Comparison of ENCODE assay signal across 8 mouse cellular contexts in the genomic region with DNA sequence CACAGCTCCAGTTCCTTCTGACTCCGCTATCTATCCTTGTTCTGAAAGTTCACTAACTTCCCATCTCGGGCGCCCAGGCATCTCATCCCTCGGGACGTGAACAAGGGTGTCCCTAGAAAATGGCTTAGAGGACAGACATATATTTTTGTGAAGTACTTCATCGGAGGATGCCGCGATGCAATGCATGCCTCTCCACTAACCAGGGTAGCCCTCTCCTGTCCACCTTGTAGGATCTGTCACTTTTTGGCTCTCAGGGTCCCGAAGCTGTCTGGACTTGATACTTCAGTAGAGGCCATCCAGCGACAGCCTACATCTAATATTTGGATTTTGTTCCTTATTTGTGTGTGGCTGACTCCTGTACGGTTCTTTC. TPM values are rescaled to one million over a fixed set of nuclear protein-coding genes. Genes with fewer than 3 reads are reported as not detected.
DNase-seq lines count a peak whose midpoint lies in the region; ATAC-seq and TF ChIP-seq lines count a peak whose summit lies in the region.

No protein-coding gene starts in this region.

- DNase-seq in gastrocnemius, adult 2 months, result no peak
- DNase-seq in gastrocnemius, adult 8-10 months (ENCODE audit: low spot score in 2 of 2), result no peak
- DNase-seq in neural tube, embryonic 11.5 days (ENCODE audit: low spot score), result no peak
- DNase-seq in neural tube, embryonic 10.5 days (ENCODE audit: extremely low spot score, low spot score), result no peak
- DNase-seq in liver, embryonic 14.5 days (ENCODE audit: low read depth in 3 of 3, low spot score in 3 of 3), result no peak
- DNase-seq in ovary, postnatal 14 days (ENCODE audit: low spot score), result no peak
- no peak for DNase-seq in T-cell, adult 2 months (ENCODE audit: low spot score)
- no peak for DNase-seq in right cerebral cortex, postnatal 25 days

- H3K9ac ChIP-seq in neural tube, embryonic 11.5 days (ENCODE audit: low read length), result peak overlapping the region; percentile 75
- H3K9ac ChIP-seq in liver, embryonic 14.5 days (replicated peaks), result no peak overlapping the region

- intact Hi-C loops in gastrocnemius, adult 2 months (cut with DNase I), result no loop called here

- no peak for TF ChIP-seq EP300 in liver, embryonic 14.5 days (IDR thresholded peaks at IDR 0.05; ENCODE audit: low read depth)

- TF ChIP-seq CTCF in gastrocnemius, adult 2 months (IDR thresholded peaks at IDR 0.05), result no peak
- TF ChIP-seq CTCF in liver, embryonic 14.5 days (IDR thresholded peaks at IDR 0.05; ENCODE audit: low read depth), result no peak

- H3K27me3 ChIP-seq in neural tube, embryonic 11.5 days (ENCODE audit: control insufficient read depth, insufficient read depth, low read length), result 0 out of 2 replicates have a peak, but pooled peaks cover 2% of the 10 kb centered on the region
- H3K27me3 ChIP-seq in liver, embryonic 14.5 days (ENCODE audit: control insufficient read depth, insufficient read depth, low read length), result peaks cover 17% of the 10 kb centered on the region

- H3K27ac ChIP-seq in gastrocnemius, adult 2 months, result no peak overlapping the region
- no peak overlapping the region for H3K27ac ChIP-seq in neural tube, embryonic 11.5 days (ENCODE audit: low read depth, low read length)
- no peak overlapping the region for H3K27ac ChIP-seq in liver, embryonic 14.5 days

- no peaks in the 10 kb centered on the region for H3K9me3 ChIP-seq in neural tube, embryonic 11.5 days (ENCODE audit: control insufficient read depth, low read length)
- no peaks in the 10 kb centered on the region for H3K9me3 ChIP-seq in liver, embryonic 14.5 days (ENCODE audit: control insufficient read depth, low read length)

- ATAC-seq in neural tube, embryonic 11.5 days (ENCODE audit: insufficient read depth, low FRiP score, low TSS enrichment), result peak; percentile 16
- ATAC-seq in liver, embryonic 14.5 days (ENCODE audit: insufficient read depth), result no peak

- no peaks in the 10 kb centered on the region for H3K36me3 ChIP-seq in neural tube, embryonic 11.5 days (ENCODE audit: control insufficient read depth, insufficient read depth, low read length)
- no peaks in the 10 kb centered on the region for H3K36me3 ChIP-seq in liver, embryonic 14.5 days (replicated peaks; ENCODE audit: control insufficient read depth, insufficient read depth, low read depth)

- no peaks in the 10 kb centered on the region for H3K4me1 ChIP-seq in neural tube, embryonic 11.5 days (ENCODE audit: control insufficient read depth, insufficient read depth, low read length)
- H3K4me1 ChIP-seq in liver, embryonic 14.5 days (replicated peaks; ENCODE audit: control insufficient read depth in 2 of 2, insufficient read depth in 2 of 2, low read length in 1 of 2), result no peaks in the 10 kb centered on the region

- 11% methylated on average over 11 of the region's 11 CpGs for WGBS in neural tube, embryonic 11.5 days
- 13% methylated on average over 11 of the region's 11 CpGs for WGBS in liver, embryonic 14.5 days (ENCODE audit: insufficient replicate concordance)

- peak overlapping the region; percentile 89 for H3K4me2 ChIP-seq in neural tube, embryonic 11.5 days (ENCODE audit: low read depth)
- peak overlapping the region; percentile 42 for H3K4me2 ChIP-seq in liver, embryonic 14.5 days (ENCODE audit: low read depth)

- H3K4me3 ChIP-seq in gastrocnemius, adult 2 months, result peak overlapping the region; percentile 68
- peak overlapping the region; percentile 57 for H3K4me3 ChIP-seq in neural tube, embryonic 11.5 days (ENCODE audit: low read depth, low read length)
- H3K4me3 ChIP-seq in liver, embryonic 14.5 days (ENCODE audit: insufficient read depth in 1 of 2, low read depth in 2 of 2, low read length in 2 of 2), result peak overlapping the region in 1 of 2 experiments; percentile 28; a peak in 1 of 4 replicates

RNA-seq across cellular contexts. Expression of a gene that starts 0.5 kb away (rescaled TPM):
- total RNA-seq in gastrocnemius, adult 2 months (2021), result 1 to 10 TPM; 1.7 to 1.8 TPM
- total RNA-seq in gastrocnemius, adult 8-10 months (2022), result 1 to 10 TPM; 2.8 to 3.9 (median 3.1) TPM
- 1.1 TPM in 2 replicates for polyA plus RNA-seq in neural tube, embryonic 11.5 days (2014; fragmentation: Nextera tagmentation; extraction: Ambion mirVana)
- polyA plus RNA-seq in liver, embryonic 14.5 days (2012; rRNA removed), result 0.01 and 0.02 TPM in 2 replicates
- not detected in 2 replicates for polyA plus RNA-seq in liver, embryonic 14.5 days (2014; fragmentation: Nextera tagmentation; extraction: Ambion mirVana)
